Mouse (Mus musculus) embryonic fibroblast, embryonic 13.5 days (primary cell): ENCODE measurements around the gene Tbr1. TPM values are rescaled to one million over a fixed set of nuclear protein-coding genes. Genes with fewer than 3 reads are reported as not detected.

Experiments
- H3K27ac ChIP-seq: 2 replicates; pipeline ENCODE4 v1.5.1; 2012; ENCODE audit warnings: low read length, control low read depth, inconsistent platforms; ENCODE audit not compliant: insufficient read depth
- H3K4me1 ChIP-seq: 2 replicates; pipeline ENCODE4 v1.6.1; 2011; ENCODE audit warnings: low read length; ENCODE audit not compliant: control insufficient read depth, insufficient read depth
- H3K4me3 ChIP-seq: 2 replicates; pipeline ENCODE4 v1.5.1; 2011; ENCODE audit warnings: mild to moderate bottlenecking, control low read depth, low read length; ENCODE audit not compliant: insufficient read depth
- CTCF ChIP-seq: IDR thresholded peaks from 2 replicates; pipeline ENCODE4 v1.5.1; 2011; ENCODE audit warnings: mild to moderate bottlenecking, control low read depth, low read length, moderate library complexity, borderline replicate concordance; ENCODE audit not compliant: insufficient read depth
- POLR2A ChIP-seq: IDR thresholded peaks from 2 replicates; pipeline ENCODE4 v1.6.1; 2011; ENCODE audit warnings: low read depth, mild to moderate bottlenecking, control low read depth, low read length, moderate library complexity
- polyA plus RNA-seq: library from polyadenylated mRNA; stranded (reverse); fragments of >200 nt; gene quantifications from 2 replicates; pipeline ENCODE4 v1.2.4, GENCODE M21; 2011; ENCODE audit warnings: low read depth; ENCODE audit not compliant: missing spikeins, insufficient read length

Gene Tbr1
- polyA plus RNA-seq, 1 experiment = 0.37 TPM

- TF ChIP-seq POLR2A (no peak), CTCF (no peak)
These were observed 17.5 kb downstream of the Tbr1 start for GRCm38 (mm10) chr2:61820203-61820602.

GRCm38 (mm10) chr2:61823426-61824140, 20.9 kb downstream of the Tbr1 start:
- TF ChIP-seq CTCF (no peak), POLR2A (no peak)
- no peak overlapping the region for H3K27ac ChIP-seq

More at GRCm38 (mm10) chr2:61820203-61820602, 17.5 kb downstream of the Tbr1 start:
- Histone ChIP-seq H3K4me3 (no peak overlapping the region), H3K4me1 (no peaks in the 10 kb centered on the region), H3K27ac (no peak overlapping the region)

GRCm38 (mm10) chr2:61837243-61837806, 34.6 kb downstream of the Tbr1 start:
- H3K4me1 ChIP-seq = no peaks in the 10 kb centered on the region
- TF ChIP-seq POLR2A = no peak
- TF ChIP-seq CTCF = no peak
- H3K27ac ChIP-seq = no peak overlapping the region
- no peak overlapping the region for H3K4me3 ChIP-seq

More at GRCm38 (mm10) chr2:61823426-61824140, 20.9 kb downstream of the Tbr1 start:
- no peaks in the 10 kb centered on the region for H3K4me1 ChIP-seq
- no peak overlapping the region for H3K4me3 ChIP-seq

Other genes starting within 250 kb of the Tbr1 start
- 54.7 and 55.5 TPM in 2 replicates for gene Tank, start 224.3 kb upstream of the Tbr1 start, polyA plus RNA-seq
- 183 and 186 TPM in 2 replicates for gene Psmd14, start 91.2 kb upstream of the Tbr1 start, polyA plus RNA-seq
- 0.14 TPM in 1 of 2 replicates, not detected in the other for gene Slc4a10, start 243.5 kb downstream of the Tbr1 start, polyA plus RNA-seq